Mouse (Mus musculus): ENCODE measurements around the gene Fgf18. TPM values are rescaled to one million over a fixed set of nuclear protein-coding genes. Genes with fewer than 3 reads are reported as not detected.

Gene Fgf18
- polyA plus RNA-seq, 1 experiment = 6.6 TPM

- 5% methylated on average over 37 of the region's 37 CpGs for WGBS
- no peak overlapping the region for H3K4me3 ChIP-seq (replicated peaks; ENCODE audit: extremely low read depth, low read depth, low read length)
Measured at GRCm38 (mm10) chr11:33122575-33123268, 24.5 kb downstream of the Fgf18 start.

GRCm38 (mm10) chr11:33119556-33119955, 27.6 kb downstream of the Fgf18 start:
- DNase-seq = no peak
- Histone ChIP-seq H3K4me3 (replicated peaks; ENCODE audit: extremely low read depth, low read depth, low read length) (no peak overlapping the region), H3K4me1 (ENCODE audit: control insufficient read depth, insufficient read depth, low read length) (no peaks in the 10 kb centered on the region)
- WGBS = 71% methylated on average over 8 of the region's 8 CpGs
- TF ChIP-seq POLR2A (IDR thresholded peaks at IDR 0.05; ENCODE audit: borderline replicate concordance, extremely low read depth, low read depth, low read length) (no peak), CTCF (IDR thresholded peaks at IDR 0.05; ENCODE audit: insufficient read depth, low read length) (no peak)

More at GRCm38 (mm10) chr11:33122575-33123268, 24.5 kb downstream of the Fgf18 start:
- no peak for DNase-seq
- H3K4me1 ChIP-seq (ENCODE audit: control insufficient read depth, insufficient read depth, low read length) = no peaks in the 10 kb centered on the region
- TF ChIP-seq POLR2A (IDR thresholded peaks at IDR 0.05; ENCODE audit: borderline replicate concordance, extremely low read depth, low read depth, low read length) (no peak), CTCF (IDR thresholded peaks at IDR 0.05; ENCODE audit: insufficient read depth, low read length) (no peak)

GRCm38 (mm10) chr11:33119116-33119515, 28.1 kb downstream of the Fgf18 start:
- 70% methylated on average over 7 of the region's 7 CpGs for WGBS
- TF ChIP-seq CTCF (IDR thresholded peaks at IDR 0.05; ENCODE audit: insufficient read depth, low read length) (no peak), POLR2A (IDR thresholded peaks at IDR 0.05; ENCODE audit: borderline replicate concordance, extremely low read depth, low read depth, low read length) (no peak)
- H3K4me3 ChIP-seq (replicated peaks; ENCODE audit: extremely low read depth, low read depth, low read length) = no peak overlapping the region
- DNase-seq = no peak
- no peaks in the 10 kb centered on the region for H3K4me1 ChIP-seq (ENCODE audit: control insufficient read depth, insufficient read depth, low read length)

- TF ChIP-seq POLR2A (IDR thresholded peaks at IDR 0.05; ENCODE audit: borderline replicate concordance, extremely low read depth, low read depth, low read length) = no peak
- TF ChIP-seq CTCF (IDR thresholded peaks at IDR 0.05; ENCODE audit: insufficient read depth, low read length) = no peak
- Histone ChIP-seq H3K4me1 (ENCODE audit: control insufficient read depth, insufficient read depth, low read length) (no peaks in the 10 kb centered on the region), H3K4me3 (replicated peaks; ENCODE audit: extremely low read depth, low read depth, low read length) (no peak overlapping the region)
- no peak for DNase-seq
- WGBS = 67% methylated on average over 6 of the region's 6 CpGs
Measured at GRCm38 (mm10) chr11:33118480-33118879, 28.7 kb downstream of the Fgf18 start.

- no peak overlapping the region for H3K4me3 ChIP-seq (replicated peaks; ENCODE audit: extremely low read depth, low read depth, low read length)
- WGBS = 83% methylated on average over 3 of the region's 3 CpGs
- H3K4me1 ChIP-seq (ENCODE audit: control insufficient read depth, insufficient read depth, low read length) = no peaks in the 10 kb centered on the region
- DNase-seq = no peak
- no peak for TF ChIP-seq CTCF (IDR thresholded peaks at IDR 0.05; ENCODE audit: insufficient read depth, low read length)
- TF ChIP-seq POLR2A (IDR thresholded peaks at IDR 0.05; ENCODE audit: borderline replicate concordance, extremely low read depth, low read depth, low read length) = no peak
Measured at GRCm38 (mm10) chr11:33115796-33116195, 31.4 kb downstream of the Fgf18 start.

- Histone ChIP-seq H3K4me1 (ENCODE audit: control insufficient read depth, insufficient read depth, low read length) (no peaks in the 10 kb centered on the region), H3K4me3 (replicated peaks; ENCODE audit: extremely low read depth, low read depth, low read length) (no peak overlapping the region)
- no peak for DNase-seq
- WGBS = 11% methylated on average over 1 of the region's 1 CpGs
- no peak for TF ChIP-seq POLR2A (IDR thresholded peaks at IDR 0.05; ENCODE audit: borderline replicate concordance, extremely low read depth, low read depth, low read length)
- no peak for TF ChIP-seq CTCF (IDR thresholded peaks at IDR 0.05; ENCODE audit: insufficient read depth, low read length)
Measured at GRCm38 (mm10) chr11:33112407-33112806, 34.8 kb downstream of the Fgf18 start.

GRCm38 (mm10) chr11:33110111-33110510, 37.1 kb downstream of the Fgf18 start:
- WGBS = 72% methylated on average over 2 of the region's 2 CpGs
- TF ChIP-seq POLR2A (IDR thresholded peaks at IDR 0.05; ENCODE audit: borderline replicate concordance, extremely low read depth, low read depth, low read length) = no peak
- no peak for TF ChIP-seq CTCF (IDR thresholded peaks at IDR 0.05; ENCODE audit: insufficient read depth, low read length)
- Histone ChIP-seq H3K4me1 (ENCODE audit: control insufficient read depth, insufficient read depth, low read length) (no peaks in the 10 kb centered on the region), H3K4me3 (replicated peaks; ENCODE audit: extremely low read depth, low read depth, low read length) (no peak overlapping the region)
- no peak for DNase-seq

- no peak for TF ChIP-seq POLR2A (IDR thresholded peaks at IDR 0.05; ENCODE audit: borderline replicate concordance, extremely low read depth, low read depth, low read length)
- no peak for TF ChIP-seq CTCF (IDR thresholded peaks at IDR 0.05; ENCODE audit: insufficient read depth, low read length)
- WGBS = 58% methylated on average over 3 of the region's 3 CpGs
- Histone ChIP-seq H3K4me3 (replicated peaks; ENCODE audit: extremely low read depth, low read depth, low read length) (no peak overlapping the region), H3K4me1 (ENCODE audit: control insufficient read depth, insufficient read depth, low read length) (no peaks in the 10 kb centered on the region)
- no peak for DNase-seq
Measured at GRCm38 (mm10) chr11:33107540-33107939, 39.7 kb downstream of the Fgf18 start.

- no peak overlapping the region for H3K4me3 ChIP-seq (replicated peaks; ENCODE audit: extremely low read depth, low read depth, low read length)
- DNase-seq = no peak
- WGBS = 57% methylated on average over 8 of the region's 8 CpGs
- no peaks in the 10 kb centered on the region for H3K4me1 ChIP-seq (ENCODE audit: control insufficient read depth, insufficient read depth, low read length)
- TF ChIP-seq CTCF (IDR thresholded peaks at IDR 0.05; ENCODE audit: insufficient read depth, low read length) = no peak
- no peak for TF ChIP-seq POLR2A (IDR thresholded peaks at IDR 0.05; ENCODE audit: borderline replicate concordance, extremely low read depth, low read depth, low read length)
Measured at GRCm38 (mm10) chr11:33104911-33105316, 42.3 kb downstream of the Fgf18 start.

GRCm38 (mm10) chr11:33103291-33103943, 43.8 kb downstream of the Fgf18 start:
- Histone ChIP-seq H3K4me3 (replicated peaks; ENCODE audit: extremely low read depth, low read depth, low read length) (no peak overlapping the region), H3K4me1 (ENCODE audit: control insufficient read depth, insufficient read depth, low read length) (no peaks in the 10 kb centered on the region)
- DNase-seq = no peak
- TF ChIP-seq CTCF (IDR thresholded peaks at IDR 0.05; ENCODE audit: insufficient read depth, low read length) (no peak), POLR2A (IDR thresholded peaks at IDR 0.05; ENCODE audit: borderline replicate concordance, extremely low read depth, low read depth, low read length) (no peak)
- WGBS = 74% methylated on average over 13 of the region's 13 CpGs
